Mouse (Mus musculus) frontal cortex, postnatal 25 days (tissue): Measurements from ENCODE around the gene Hspa4l.
"Not testable (repeated sequence)": the region's sequence is repeated elsewhere in the genome, so short reads cannot be mapped to it uniquely, and the experiment has no call there.

Experiments
- DNase-seq, 2 experiments: peaks; one replicate each; pipeline ENCODE4 v3.0.0; 2022; ENCODE audit warnings: low spot score in 2 of 2

Gene Hspa4l

DNA sequence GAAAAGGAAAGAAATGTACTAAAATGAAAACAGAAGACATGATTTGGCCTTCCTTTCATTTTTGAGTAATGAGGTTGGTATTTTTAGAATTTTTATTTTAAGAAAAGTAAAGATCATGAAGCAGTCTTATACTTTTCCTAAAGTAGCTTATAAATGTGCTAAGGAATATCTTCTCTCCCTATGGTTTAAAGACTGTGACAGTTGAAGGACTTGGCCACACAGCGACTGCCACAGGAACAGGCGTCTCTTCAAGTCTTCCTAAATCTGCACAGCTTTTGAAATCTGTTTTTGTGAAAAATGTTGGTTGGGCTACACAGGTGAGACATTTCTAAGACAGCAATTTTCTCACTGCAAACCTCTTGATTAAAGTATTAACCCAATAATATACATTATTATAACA is 69.0 kb downstream of the Hspa4l start:
- DNase-seq, result no peak

DNA sequence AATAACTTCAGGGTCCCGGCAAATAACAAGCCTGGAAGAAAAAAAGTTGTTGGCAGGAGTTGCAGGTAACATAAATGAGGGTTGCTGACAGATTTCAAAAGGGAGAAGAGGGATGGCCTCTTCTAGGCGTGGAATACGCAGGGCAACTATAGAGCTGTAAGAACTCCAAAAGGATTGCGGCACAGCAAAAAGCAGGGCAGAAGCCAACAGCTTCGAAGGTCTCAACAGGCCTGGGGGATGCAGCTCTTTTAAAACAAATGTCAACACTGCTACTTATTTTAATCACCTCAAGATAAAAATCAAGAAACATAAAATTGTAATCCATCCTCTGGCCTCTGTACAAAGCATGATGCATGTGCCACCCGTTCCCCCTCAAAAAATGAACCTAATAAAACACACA is 101.2 kb downstream of the Hspa4l start:
- not testable (repeated sequence) for DNase-seq
